Mouse (Mus musculus) spleen, adult 10 weeks (tissue): ENCODE results near the gene Gpalpp1. TPM values are rescaled to one million over a fixed set of nuclear protein-coding genes. Genes with fewer than 3 reads are reported as not detected.

ENCODE experiments used
- polyA plus RNA-seq: library from polyadenylated mRNA; stranded (reverse); fragments of 350-450 nt; fragmentation: Illumina TruSeq; extraction: RNeasy Lipid Tissue Mini Kit (QIAGEN cat#74804); gene quantifications from one replicate; pipeline ENCODE4 v1.2.3, GENCODE M21; 2015; ENCODE audit warnings: low replicate concordance; ENCODE audit not compliant: insufficient read depth

Gene Gpalpp1
- 35.5 TPM for polyA plus RNA-seq

DNA sequence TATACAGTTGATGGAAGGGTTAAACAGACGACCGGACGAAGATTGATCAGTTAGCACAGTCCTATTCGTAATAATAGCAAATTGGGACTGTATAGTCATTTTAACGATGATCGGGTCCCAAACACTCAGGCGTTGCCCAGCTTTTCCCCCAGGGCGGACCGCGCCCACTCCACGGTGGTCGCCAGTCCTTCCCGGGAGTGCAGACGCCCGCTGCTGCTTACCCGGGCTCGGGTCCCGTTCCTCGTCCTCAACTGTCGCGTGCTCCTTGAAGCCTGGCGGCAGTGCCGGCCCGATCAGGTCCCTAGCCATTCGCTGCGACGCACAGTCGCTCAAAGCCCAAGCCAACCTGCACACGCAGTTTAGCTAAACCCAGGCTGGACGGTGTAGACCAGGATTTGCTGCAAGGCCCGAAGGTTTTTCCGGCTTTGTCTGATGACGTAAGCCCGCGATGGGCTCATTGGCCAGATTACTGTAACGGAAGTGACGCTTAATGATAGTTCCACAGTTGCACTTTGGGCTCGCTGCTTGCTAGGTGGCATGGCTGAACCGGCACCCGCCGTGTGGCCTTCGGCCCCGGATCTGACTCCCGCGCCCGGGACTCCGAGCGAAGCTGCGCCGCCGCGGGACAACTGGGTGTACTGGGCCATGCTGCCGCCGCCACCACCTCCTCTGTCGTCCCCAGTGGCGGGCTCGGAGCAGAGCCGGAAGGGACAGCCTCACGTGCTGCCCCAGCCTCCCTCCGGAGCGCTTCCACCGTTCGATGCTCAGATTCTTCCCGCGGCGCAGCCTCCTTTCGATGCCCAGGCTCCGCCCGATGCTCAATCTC, at the start of gene Gpalpp1, which contains the start of gene Nufip1:
Gpalpp1 (minus strand) TSS at position 365 of the 826 bp plus-strand sequence.
Nufip1 (plus strand) TSS at position 496 of the 826 bp plus-strand sequence.

Other genes starting within 250 kb of the Gpalpp1 start
- gene Kctd4, start 155.8 kb downstream of the Gpalpp1 start, polyA plus RNA-seq, result not detected
- 33.7 TPM for gene Gtf2f2, start 99.9 kb downstream of the Gpalpp1 start, polyA plus RNA-seq
- gene Nufip1, start 131 bp upstream of the Gpalpp1 start, polyA plus RNA-seq, result 13.6 TPM